Mouse (Mus musculus): ENCODE measurements around the gene Cherp. TPM values are rescaled to one million over a fixed set of nuclear protein-coding genes. Genes with fewer than 3 reads are reported as not detected.

Cherp gene
- polyA plus RNA-seq (2015; fragmentation: Nextera tagmentation; extraction: Ambion mirVana), result 19.1 and 20.5 TPM in 2 replicates

DNA sequence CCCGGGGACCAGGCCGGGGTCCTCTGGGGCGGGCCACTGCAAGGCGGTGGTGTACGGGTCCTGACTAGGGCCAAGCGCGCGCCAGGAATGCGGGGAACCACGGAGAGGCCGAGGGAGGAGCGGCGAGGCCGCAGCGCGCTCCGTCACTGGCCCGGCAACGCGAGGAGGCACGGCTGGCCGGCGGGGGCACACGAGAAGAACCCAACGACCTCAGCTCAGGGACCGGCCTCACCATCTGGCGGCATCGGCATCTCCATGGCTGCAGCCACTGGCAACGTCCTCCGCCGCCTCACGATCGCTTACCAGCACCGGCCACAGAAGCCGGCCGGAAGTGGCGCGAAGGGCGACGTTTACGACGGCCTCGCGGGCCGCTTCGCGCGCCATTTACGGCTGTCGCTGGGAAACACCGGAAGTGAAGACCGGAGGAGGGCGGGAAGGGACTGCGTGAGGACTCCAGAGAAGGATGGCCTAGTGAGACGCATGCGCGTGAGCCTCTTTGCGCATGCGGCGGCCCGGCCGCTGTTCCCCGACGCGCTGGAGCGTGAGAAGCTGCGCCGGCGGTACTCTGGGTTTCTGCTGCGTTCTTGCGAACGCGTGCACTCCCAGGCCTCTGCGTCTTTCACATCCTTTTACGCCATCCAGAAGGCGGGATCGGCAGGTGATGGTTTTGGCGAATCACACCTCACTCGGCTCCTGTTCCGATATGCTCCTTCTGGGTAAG is at the start of gene Cherp:
TSS of gene Cherp (minus strand) at position 401 of the 721 bp plus-strand sequence.
- peak; percentile 96 for ATAC-seq (ENCODE audit: insufficient read depth)
- under 1% methylated on average over 76 of the region's 80 CpGs for WGBS (ENCODE audit: insufficient replicate concordance)
- H3K4me2 ChIP-seq, result peak within 1 kb of the TSS; percentile 85

DNA sequence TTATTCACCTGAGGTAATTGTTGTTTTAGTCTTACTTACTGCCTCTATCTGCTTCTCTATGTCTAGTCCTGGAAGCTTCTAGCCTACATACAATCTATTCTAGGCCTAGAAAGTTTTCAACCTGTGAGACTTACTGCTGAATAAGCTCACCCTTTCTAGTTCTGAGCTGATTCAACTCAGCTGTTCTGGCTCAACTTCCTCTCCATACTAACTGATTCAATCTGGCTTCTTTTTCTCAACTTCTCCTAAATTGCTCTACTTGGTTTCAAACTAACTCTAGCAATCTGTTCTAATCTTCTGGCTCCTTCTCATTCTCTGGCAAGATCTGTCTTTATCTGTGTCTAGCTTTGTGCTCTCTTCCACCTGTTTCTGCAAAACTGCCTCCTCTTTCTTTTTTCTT is 46.9 kb upstream of the Cherp start:
- H3K9me3 ChIP-seq (replicated peaks), result no peaks in the 10 kb centered on the region
- H3K27ac ChIP-seq (replicated peaks), result no peak overlapping the region
- no peak overlapping the region for H3K4me2 ChIP-seq
- no peak overlapping the region for H3K9ac ChIP-seq
- H3K4me3 ChIP-seq (replicated peaks), result no peak overlapping the region
- no peak for ATAC-seq (ENCODE audit: insufficient read depth)
- no peaks in the 10 kb centered on the region for H3K27me3 ChIP-seq
- H3K36me3 ChIP-seq (replicated peaks), result peaks cover 7% of the 10 kb centered on the region; the same call in 1 of the 2 replicates
- peaks cover 20% of the 10 kb centered on the region for H3K4me1 ChIP-seq (replicated peaks)

More for the DNA sequence above, at the start of gene Cherp:
- Histone ChIP-seq H3K27ac (replicated peaks) (peak within 1 kb of the TSS; percentile 88), H3K27me3 (no peaks in the 10 kb centered on the region), H3K4me3 (replicated peaks) (peak within 1 kb of the TSS; percentile 98), H3K4me1 (replicated peaks) (peaks cover 39% of the 10 kb centered on the region), H3K9me3 (replicated peaks) (no peaks in the 10 kb centered on the region), H3K9ac (peak within 1 kb of the TSS; percentile 89), H3K36me3 (replicated peaks) (peaks cover 36% of the 10 kb centered on the region)

DNA sequence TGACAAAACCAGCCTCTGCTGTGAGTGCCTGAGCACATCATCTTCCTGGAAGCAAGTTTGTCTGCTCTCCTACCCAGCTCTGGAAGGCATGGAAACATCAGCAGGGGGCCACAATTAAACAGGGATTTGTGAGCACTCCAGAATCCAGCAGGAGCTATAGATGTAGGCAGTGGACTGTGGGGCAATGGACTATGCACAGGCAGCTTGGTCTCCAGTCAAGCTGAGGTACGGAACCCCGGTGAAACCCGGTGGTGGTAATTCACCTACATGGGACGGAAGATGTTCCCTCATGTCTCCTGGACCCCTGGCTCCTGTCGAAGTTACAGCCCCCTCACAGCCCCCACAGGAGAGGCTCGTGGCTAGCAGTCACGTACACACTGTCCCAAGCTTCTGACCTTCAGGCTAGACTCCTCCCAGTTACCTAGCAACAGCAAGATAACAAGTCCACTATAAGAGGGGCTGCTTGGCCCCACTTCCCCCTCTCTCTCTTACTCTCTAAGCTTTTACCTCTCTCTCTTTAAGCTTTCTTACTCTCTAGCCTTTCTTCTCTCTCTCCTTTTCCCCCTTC is 42.5 kb upstream of the Cherp start:
- no peak overlapping the region for H3K9ac ChIP-seq
- 67% methylated on average over 7 of the region's 7 CpGs for WGBS (ENCODE audit: insufficient replicate concordance)
- H3K27me3 ChIP-seq, result no peaks in the 10 kb centered on the region
- no peaks in the 10 kb centered on the region for H3K9me3 ChIP-seq (replicated peaks)
- peaks cover 30% of the 10 kb centered on the region for H3K4me1 ChIP-seq (replicated peaks)
- no peak for ATAC-seq (ENCODE audit: insufficient read depth)
- no peak overlapping the region for H3K4me2 ChIP-seq
- H3K36me3 ChIP-seq (replicated peaks), result peaks cover 8% of the 10 kb centered on the region; the same call in 1 of the 2 replicates
- no peak overlapping the region for H3K27ac ChIP-seq (replicated peaks)
- H3K4me3 ChIP-seq (replicated peaks), result no peak overlapping the region

DNA sequence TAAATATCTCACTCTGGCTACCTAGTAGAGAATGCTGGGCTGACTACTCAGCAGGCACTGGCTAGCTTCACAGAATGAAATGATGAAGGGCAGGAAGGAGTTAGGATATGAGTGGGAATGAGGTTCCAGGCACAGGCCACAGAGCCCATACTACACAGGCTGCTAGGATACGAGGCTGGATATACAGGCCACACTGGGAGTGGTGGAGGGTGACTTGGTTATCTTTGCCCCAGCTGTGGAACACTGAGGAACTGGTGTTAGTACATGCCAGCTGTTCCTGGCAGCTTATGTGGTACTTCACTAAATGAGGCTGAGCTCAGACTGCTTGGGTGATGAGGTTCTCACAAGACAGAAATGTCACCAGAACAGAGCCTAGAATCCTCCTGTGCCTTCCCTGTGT is 38.1 kb upstream of the Cherp start:
- Histone ChIP-seq H3K9me3 (replicated peaks) (no peaks in the 10 kb centered on the region), H3K27me3 (no peaks in the 10 kb centered on the region), H3K4me1 (replicated peaks) (peaks cover 32% of the 10 kb centered on the region), H3K27ac (replicated peaks) (no peak overlapping the region), H3K36me3 (replicated peaks) (peaks cover 8% of the 10 kb centered on the region; the same call in 1 of the 2 replicates), H3K9ac (no peak overlapping the region), H3K4me3 (replicated peaks) (no peak overlapping the region), H3K4me2 (no peak overlapping the region)
- 41% methylated on average over 1 of the region's 1 CpGs for WGBS (ENCODE audit: insufficient replicate concordance)
- ATAC-seq (ENCODE audit: insufficient read depth), result no peak

- no peak overlapping the region for H3K9ac ChIP-seq
- peaks cover 32% of the 10 kb centered on the region for H3K4me1 ChIP-seq (replicated peaks)
- H3K9me3 ChIP-seq (replicated peaks), result no peaks in the 10 kb centered on the region
- WGBS (ENCODE audit: insufficient replicate concordance), result 77% methylated on average over 1 of the region's 1 CpGs
- no peak for ATAC-seq (ENCODE audit: insufficient read depth)
- no peak overlapping the region for H3K4me3 ChIP-seq (replicated peaks)
- peaks cover 8% of the 10 kb centered on the region; the same call in 1 of the 2 replicates for H3K36me3 ChIP-seq (replicated peaks)
- no peaks in the 10 kb centered on the region for H3K27me3 ChIP-seq
- no peak overlapping the region for H3K27ac ChIP-seq (replicated peaks)
- H3K4me2 ChIP-seq, result no peak overlapping the region
Measured at GRCm38 (mm10) chr8:72512648-72513047, 37.6 kb upstream of the Cherp start.

DNA sequence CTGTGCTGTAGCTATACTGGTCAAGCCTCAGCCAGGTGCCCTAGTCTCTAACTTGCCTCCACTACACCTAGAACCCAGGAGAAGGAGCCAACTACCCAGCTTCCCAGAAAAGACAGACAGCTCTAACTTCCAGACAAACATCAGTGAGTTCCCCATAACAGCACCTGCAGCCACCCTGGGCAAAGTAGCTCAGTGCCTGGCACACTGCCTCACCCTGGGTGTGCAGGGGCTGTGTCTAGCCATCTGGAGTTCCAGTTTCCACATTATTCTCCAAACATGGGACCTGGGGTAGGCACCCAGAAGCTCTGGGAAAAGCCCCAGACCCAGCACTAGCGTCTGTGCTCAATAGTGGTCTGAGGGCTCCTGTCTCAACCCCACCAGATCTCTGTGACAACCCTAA is 32.5 kb upstream of the Cherp start:
- H3K4me1 ChIP-seq (replicated peaks), result peaks cover 60% of the 10 kb centered on the region
- H3K36me3 ChIP-seq (replicated peaks), result no peaks in the 10 kb centered on the region; the same call in 1 of the 2 replicates
- no peaks in the 10 kb centered on the region for H3K27me3 ChIP-seq
- WGBS (ENCODE audit: insufficient replicate concordance), result 72% methylated on average over 1 of the region's 1 CpGs
- H3K9me3 ChIP-seq (replicated peaks), result no peaks in the 10 kb centered on the region
- no peak overlapping the region for H3K4me2 ChIP-seq
- ATAC-seq (ENCODE audit: insufficient read depth), result no peak
- no peak overlapping the region for H3K4me3 ChIP-seq (replicated peaks)
- no peak overlapping the region for H3K9ac ChIP-seq
- H3K27ac ChIP-seq (replicated peaks), result no peak overlapping the region

- H3K27me3 ChIP-seq, result no peaks in the 10 kb centered on the region
Measured at GRCm38 (mm10) chr8:72504637-72505314, 29.8 kb upstream of the Cherp start.

DNA sequence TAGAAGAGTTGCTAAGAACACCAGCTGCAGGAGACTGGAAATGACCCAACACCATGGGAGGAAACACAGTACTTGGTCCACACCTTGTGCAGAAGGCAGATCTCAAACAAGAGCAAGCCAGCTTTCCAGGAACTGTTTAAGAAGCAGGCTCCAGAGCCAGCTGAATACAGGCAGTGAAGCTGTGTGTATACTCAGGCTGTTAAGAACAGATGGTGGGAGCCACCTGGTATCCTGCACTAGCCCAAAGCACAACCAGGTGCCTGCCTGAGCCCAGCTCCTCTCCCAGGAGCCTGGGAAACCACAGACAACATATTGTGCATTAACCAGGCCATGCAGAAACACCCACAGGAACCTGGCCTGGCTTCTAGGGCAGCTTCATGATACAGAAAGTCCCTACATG is 29.1 kb upstream of the Cherp start:
- Histone ChIP-seq H3K4me3 (replicated peaks) (no peak overlapping the region), H3K4me1 (replicated peaks) (peaks cover 57% of the 10 kb centered on the region)

More at GRCm38 (mm10) chr8:72504637-72505314, 29.8 kb upstream of the Cherp start:
- peak overlapping the region; percentile 45; the same call in 1 of the 2 replicates for H3K27ac ChIP-seq (replicated peaks)
- H3K4me2 ChIP-seq, result no peak overlapping the region
- H3K4me3 ChIP-seq (replicated peaks), result no peak overlapping the region
- peaks cover 58% of the 10 kb centered on the region for H3K4me1 ChIP-seq (replicated peaks)
- H3K9me3 ChIP-seq (replicated peaks), result no peaks in the 10 kb centered on the region
- H3K36me3 ChIP-seq (replicated peaks), result no peaks in the 10 kb centered on the region; the same call in 1 of the 2 replicates
- 0 out of 2 replicates have a peak, but pooled peaks have one; percentile 9 for ATAC-seq (ENCODE audit: insufficient read depth)
- no peak overlapping the region for H3K9ac ChIP-seq

GRCm38 (mm10) chr8:72500521-72500931 is 25.5 kb upstream of the Cherp start:
- ATAC-seq (ENCODE audit: insufficient read depth), result no peak
- no peak overlapping the region for H3K4me2 ChIP-seq
- H3K36me3 ChIP-seq (replicated peaks), result peaks cover 19% of the 10 kb centered on the region
- no peak overlapping the region for H3K27ac ChIP-seq (replicated peaks)
- no peaks in the 10 kb centered on the region for H3K9me3 ChIP-seq (replicated peaks)
- H3K4me3 ChIP-seq (replicated peaks), result no peak overlapping the region
- no peak overlapping the region for H3K9ac ChIP-seq
- H3K4me1 ChIP-seq (replicated peaks), result peaks cover 39% of the 10 kb centered on the region
- no peaks in the 10 kb centered on the region for H3K27me3 ChIP-seq
- WGBS (ENCODE audit: insufficient replicate concordance), result 83% methylated on average over 1 of the region's 1 CpGs

More for the DNA sequence above, 29.1 kb upstream of the Cherp start:
- no peak overlapping the region for H3K4me2 ChIP-seq
- H3K27me3 ChIP-seq, result no peaks in the 10 kb centered on the region
- no peaks in the 10 kb centered on the region; the same call in 1 of the 2 replicates for H3K36me3 ChIP-seq (replicated peaks)
- H3K9me3 ChIP-seq (replicated peaks), result no peaks in the 10 kb centered on the region
- ATAC-seq (ENCODE audit: insufficient read depth), result no peak
- no peak overlapping the region for H3K27ac ChIP-seq (replicated peaks)
- H3K9ac ChIP-seq, result no peak overlapping the region

- ATAC-seq (ENCODE audit: insufficient read depth), result no peak
- H3K9ac ChIP-seq, result no peak overlapping the region
- 69% methylated on average over 2 of the region's 2 CpGs for WGBS (ENCODE audit: insufficient replicate concordance)
- no peaks in the 10 kb centered on the region for H3K9me3 ChIP-seq (replicated peaks)
- no peak overlapping the region for H3K4me2 ChIP-seq
- H3K27me3 ChIP-seq, result no peaks in the 10 kb centered on the region
- H3K36me3 ChIP-seq (replicated peaks), result peaks cover 26% of the 10 kb centered on the region
- H3K4me3 ChIP-seq (replicated peaks), result no peak overlapping the region
- no peak overlapping the region for H3K27ac ChIP-seq (replicated peaks)
- peaks cover 39% of the 10 kb centered on the region for H3K4me1 ChIP-seq (replicated peaks)
Measured at GRCm38 (mm10) chr8:72499521-72500284, 24.7 kb upstream of the Cherp start.

- Histone ChIP-seq H3K9me3 (replicated peaks) (no peaks in the 10 kb centered on the region), H3K4me2 (no peak overlapping the region), H3K27me3 (no peaks in the 10 kb centered on the region), H3K36me3 (replicated peaks) (peaks cover 33% of the 10 kb centered on the region), H3K27ac (replicated peaks) (no peak overlapping the region), H3K4me3 (replicated peaks) (no peak overlapping the region), H3K4me1 (replicated peaks) (peaks cover 39% of the 10 kb centered on the region), H3K9ac (no peak overlapping the region)
- ATAC-seq (ENCODE audit: insufficient read depth), result no peak
- 40% methylated on average over 4 of the region's 4 CpGs for WGBS (ENCODE audit: insufficient replicate concordance)
Measured at GRCm38 (mm10) chr8:72498527-72498926, 23.5 kb upstream of the Cherp start.
